Mouse (Mus musculus): ENCODE data around the gene Col6a2. TPM values are rescaled to one million over a fixed set of nuclear protein-coding genes. Genes with fewer than 3 reads are reported as not detected.

The Col6a2 gene
- polyA plus RNA-seq, 1 experiment from 2014 or later, result 369 TPM

Other genes starting within 250 kb of the Col6a2 start
- gene AC141477.1, start 183.2 kb downstream of the Col6a2 start, polyA plus RNA-seq (2015; fragmentation: Nextera tagmentation; extraction: Ambion mirVana), result not detected in 2 replicates
- 14.6 and 14.8 TPM in 2 replicates for gene Pcnt, start 180.8 kb downstream of the Col6a2 start, polyA plus RNA-seq (2015; fragmentation: Nextera tagmentation; extraction: Ambion mirVana)
- gene 2610028H24Rik, start 174.5 kb downstream of the Col6a2 start, polyA plus RNA-seq (2015; fragmentation: Nextera tagmentation; extraction: Ambion mirVana), result not detected in 2 replicates
- 43.9 and 47.9 TPM in 2 replicates for gene Mcm3ap, start 154.7 kb downstream of the Col6a2 start, polyA plus RNA-seq (2015; fragmentation: Nextera tagmentation; extraction: Ambion mirVana)
- gene Ybey, start 154.5 kb downstream of the Col6a2 start, polyA plus RNA-seq (2015; fragmentation: Nextera tagmentation; extraction: Ambion mirVana), result 5.6 and 5.9 TPM in 2 replicates
- gene Lss, start 92.0 kb downstream of the Col6a2 start, polyA plus RNA-seq (2015; fragmentation: Nextera tagmentation; extraction: Ambion mirVana), result 35.1 and 37.7 TPM in 2 replicates
- gene Spatc1l, start 61.4 kb downstream of the Col6a2 start, polyA plus RNA-seq (2015; fragmentation: Nextera tagmentation; extraction: Ambion mirVana), result not detected in 2 replicates
- 0.12 and 0.14 TPM in 2 replicates for gene Ftcd, start 48.0 kb downstream of the Col6a2 start, polyA plus RNA-seq (2015; fragmentation: Nextera tagmentation; extraction: Ambion mirVana)
- gene Col6a1, start 102.5 kb upstream of the Col6a2 start, polyA plus RNA-seq (2015; fragmentation: Nextera tagmentation; extraction: Ambion mirVana), result 441 and 563 TPM in 2 replicates

Measured in limb, embryonic 15.5 days (tissue).